Mouse (Mus musculus) heart, adult 8-10 months (tissue): ENCODE results near the gene Wdr60. TPM values are rescaled to one million over a fixed set of nuclear protein-coding genes. Genes with fewer than 3 reads are reported as not detected.

Experiments
- DNase-seq: peaks from one replicate; pipeline ENCODE4 v3.0.0; 2022; ENCODE audit warnings: low spot score
- microRNA-seq: library from miRNA; unstranded; fragments of <30 nt; microRNA quantifications from one replicate; pipeline ENCODE4 v1.2.0, GENCODE M21; 2022
- total RNA-seq, 4 experiments: library from RNA; stranded (reverse); gene quantifications; 2 replicates each; pipeline ENCODE4 v1.2.4; 2022

Wdr60 gene
- total RNA-seq, 4 experiments from 2014 or later = 1.5 to 2.9 (median 2.3) TPM

- no peak for DNase-seq
These were observed 79.4 kb downstream of the Wdr60 start for GRCm38 (mm10) chr12:116183212-116183935.

GRCm38 (mm10) chr12:116182376-116182775, 80.4 kb downstream of the Wdr60 start:
- no peak for DNase-seq

DNA sequence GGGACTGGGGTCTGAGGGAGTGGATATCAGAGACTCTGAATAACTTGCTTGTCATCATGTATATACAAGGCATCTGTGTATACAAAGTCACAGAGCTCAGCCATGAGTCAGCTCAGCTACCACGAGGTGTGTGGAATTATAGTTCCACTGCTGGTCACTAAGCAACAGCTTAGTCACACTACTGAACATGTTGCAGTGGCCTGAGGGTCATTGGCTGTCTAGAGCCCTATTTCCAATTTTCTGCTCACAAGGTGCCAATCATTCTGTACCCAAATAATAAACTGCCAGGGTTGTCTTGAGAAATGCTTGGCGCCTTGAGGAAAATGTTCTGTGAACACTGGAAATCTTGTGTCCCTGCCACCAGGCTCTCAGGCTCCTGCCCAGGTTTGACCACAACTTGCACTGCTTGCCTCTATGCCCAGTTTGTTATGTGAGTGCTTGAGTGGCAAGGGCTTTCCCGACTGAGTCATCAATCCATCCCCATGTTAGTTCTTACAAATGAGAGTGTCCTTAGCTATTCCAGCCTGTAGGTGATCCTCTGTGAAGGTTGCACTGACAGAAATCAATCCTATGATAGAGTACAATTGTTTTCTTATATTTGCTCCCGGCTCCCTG, 81.3 kb downstream of the Wdr60 start:
- DNase-seq = no peak

DNA sequence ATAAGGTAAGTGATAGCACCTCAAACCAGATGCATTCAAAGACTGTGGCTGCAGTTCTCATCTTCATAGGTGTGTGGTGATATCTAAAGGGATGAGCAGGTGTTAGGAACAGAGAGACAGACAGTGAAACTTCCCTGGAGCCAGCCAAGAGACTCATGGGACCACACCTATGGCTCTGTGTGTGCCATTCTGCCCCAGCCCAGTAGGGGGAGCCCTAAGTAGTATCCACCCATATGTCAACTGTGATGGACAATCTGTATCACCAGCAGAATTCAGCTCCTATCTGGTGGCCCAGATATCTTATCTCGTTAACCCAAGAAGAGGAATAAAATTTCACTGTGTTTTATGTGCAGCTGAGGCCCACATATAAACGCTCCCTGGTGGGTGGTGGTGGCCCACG, 85.9 kb downstream of the Wdr60 start:
- DNase-seq = no peak

GRCm38 (mm10) chr12:116169666-116170065, 93.2 kb downstream of the Wdr60 start:
- no peak for DNase-seq

- DNase-seq = no peak
These were observed 97.5 kb downstream of the Wdr60 start for GRCm38 (mm10) chr12:116165368-116165767.

DNA sequence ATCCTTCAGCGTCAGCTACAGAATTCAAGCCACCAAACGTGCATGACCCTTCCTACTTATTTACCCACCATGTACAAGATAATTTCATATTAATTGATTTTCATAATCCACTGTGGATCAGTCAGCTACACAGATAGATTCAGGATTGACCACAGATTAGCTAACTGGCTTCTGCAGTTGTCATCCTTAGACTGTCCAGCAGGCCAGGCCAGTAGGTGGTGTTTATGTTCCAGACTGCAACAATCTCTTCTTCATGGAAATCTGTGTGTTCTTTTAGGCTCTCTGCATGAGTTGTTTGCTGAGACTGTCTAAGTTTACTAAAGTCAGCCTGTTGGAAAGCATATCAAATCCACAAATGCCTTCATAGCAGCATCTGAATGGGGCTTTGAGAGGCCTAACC, 103.1 kb downstream of the Wdr60 start:
- DNase-seq = no peak

DNA sequence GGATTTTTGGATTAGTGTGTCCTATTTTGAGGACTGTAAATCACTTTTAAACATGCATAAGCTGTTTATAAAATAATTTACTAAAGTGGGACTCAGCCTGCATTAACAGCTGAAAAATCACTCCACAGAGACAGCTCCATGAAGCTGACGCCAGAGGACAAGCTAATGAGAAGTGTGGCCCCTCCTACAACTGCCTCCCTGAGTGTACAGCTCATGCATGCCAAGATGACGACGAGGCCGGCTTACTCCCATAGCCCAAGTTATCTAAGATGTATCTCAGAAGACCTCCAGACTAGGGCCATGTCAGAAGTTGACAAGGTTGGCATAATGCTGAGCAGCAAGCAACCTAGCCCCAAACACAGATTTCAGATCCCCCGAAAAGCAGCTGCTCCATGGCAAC, 103.6 kb downstream of the Wdr60 start:
- no peak for DNase-seq

DNA sequence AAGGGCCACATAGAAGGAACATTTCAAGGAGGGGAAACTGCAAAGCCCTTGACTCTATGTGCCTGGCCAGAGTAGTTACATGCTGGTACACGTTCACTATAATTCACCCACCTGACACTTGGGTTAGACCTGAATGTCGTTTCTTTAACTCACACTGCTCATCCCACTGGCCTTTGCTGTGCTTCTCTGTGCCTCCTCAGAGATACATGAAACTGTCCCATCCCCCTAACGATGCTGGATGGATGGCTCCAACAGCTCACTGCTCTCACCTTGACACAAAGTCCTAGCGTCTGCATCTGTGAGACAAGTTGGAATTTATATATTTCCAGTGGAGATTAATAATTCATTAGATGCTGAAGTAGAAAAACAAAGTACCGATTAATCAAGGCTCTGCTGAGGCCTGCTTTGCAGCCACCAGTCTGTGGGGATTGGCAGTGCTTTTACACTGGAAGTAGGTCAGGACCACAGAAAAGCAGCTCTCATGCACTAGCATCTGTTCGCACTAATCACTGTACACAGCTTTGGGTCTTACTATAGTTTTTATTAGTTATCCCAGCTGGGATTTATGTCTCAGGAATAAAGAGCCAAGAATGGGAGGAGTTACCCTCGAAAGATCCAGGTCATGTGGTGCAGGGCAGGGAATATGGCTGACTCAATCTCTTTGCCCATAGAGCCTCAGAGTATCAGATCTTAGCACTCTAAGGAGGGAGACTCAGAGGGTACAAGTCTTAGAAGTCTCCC, 105.9 kb downstream of the Wdr60 start:
- DNase-seq = no peak

Small RNAs within 50 kb of the gene (microRNA-seq; reads per million reads assigned to microRNA genes)
- not detected for gene Gm23190

Other genes starting within 250 kb of the Wdr60 start
- gene Zfp386, start 215.3 kb downstream of the Wdr60 start, total RNA-seq = 10 to 100 TPM; 18.2 to 30.8 (median 24.7) TPM
- 1 to 10 TPM in 3 of 4 experiments, under 1 TPM in 1; 0.78 to 2.1 (median 1.1) TPM for gene Vipr2, start 185.3 kb downstream of the Wdr60 start, total RNA-seq
- not detected for gene Gm11027, start 12.4 kb upstream of the Wdr60 start, total RNA-seq
- 10 to 100 TPM; 23.3 to 27.6 (median 24.1) TPM for gene Esyt2, start 18.2 kb upstream of the Wdr60 start, total RNA-seq
- 1 to 10 TPM; 2.6 to 4.2 (median 2.7) TPM for gene Ncapg2, start 142.4 kb upstream of the Wdr60 start, total RNA-seq
- gene Ptprn2, start 222.7 kb upstream of the Wdr60 start, total RNA-seq = under 1 TPM in 3 of 4 experiments, not detected in 1; 0.06 to 0.17 (median 0.14) TPM